Mouse (Mus musculus) bone marrow, adult 2 months (tissue): ENCODE measurements at regions not wholly inside any gene's neighbourhood (a gene's known extent, or its start where the extent isn't known, plus 50 kb on each side); places are given as distances from the start of the nearest gene placed in this dataset.

Experiments
- CTCF ChIP-seq: fragments of 200-500 bp; IDR thresholded peaks from 2 replicates; pipeline ENCODE4 v1.5.1; 2011; ENCODE audit warnings: low read length, control low read depth; ENCODE audit not compliant: control insufficient read depth, insufficient read depth
- POLR2A ChIP-seq: fragments of 200-500 bp; IDR thresholded peaks from 2 replicates; pipeline ENCODE4 v1.6.1; 2011; ENCODE audit warnings: low read depth, mild to moderate bottlenecking, control low read depth, low read length, borderline replicate concordance; ENCODE audit not compliant: control insufficient read depth

DNA sequence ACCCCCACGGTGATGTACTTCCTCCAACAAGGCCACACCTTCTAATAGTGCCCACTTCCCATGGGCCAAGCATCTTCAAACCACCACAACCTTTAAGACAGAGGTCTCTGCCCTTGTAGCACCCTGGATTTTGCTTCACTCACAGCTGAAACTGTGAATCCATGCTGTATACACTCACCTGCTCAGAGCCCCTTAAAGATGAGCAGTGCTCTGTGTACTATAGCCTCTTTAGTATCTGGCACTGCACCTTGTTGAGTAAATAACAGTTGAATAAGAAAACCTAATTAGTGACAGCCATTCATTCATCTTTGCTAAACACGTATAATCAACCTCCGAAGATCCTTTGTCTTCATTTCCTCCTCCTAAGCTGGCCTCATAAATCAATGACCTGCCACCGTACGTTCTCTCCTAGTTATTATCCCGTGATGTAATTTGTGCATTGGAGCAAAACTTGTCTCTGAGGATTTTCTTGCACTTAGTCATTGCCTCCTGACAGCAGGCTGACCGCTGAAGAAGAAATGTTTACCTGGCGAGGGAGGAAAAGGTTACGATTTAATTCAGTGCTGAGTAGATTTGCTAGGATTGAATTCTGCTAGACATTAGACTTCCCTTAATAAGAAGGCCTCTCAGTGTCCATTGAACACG, 141.3 kb upstream of the Nckap5 start:
- TF ChIP-seq CTCF (no peak), POLR2A (no peak)
